Mouse (Mus musculus) cerebellum, postnatal 10 days (tissue): ENCODE results near the gene Frmd5.

Experiments
- DNase-seq, 2 experiments: peaks; one replicate each; pipeline ENCODE4 v3.0.0; 2021; ENCODE audit warnings: mixed read lengths in 2 of 2

Frmd5 gene

GRCm38 (mm10) chr2:121677649-121677986, 129.3 kb downstream of the Frmd5 start:
- DNase-seq, result no peak

- no peak for DNase-seq
These were observed 129.8 kb downstream of the Frmd5 start for GRCm38 (mm10) chr2:121676951-121677648.

GRCm38 (mm10) chr2:121675895-121676294, 131.0 kb downstream of the Frmd5 start:
- no peak for DNase-seq

DNA sequence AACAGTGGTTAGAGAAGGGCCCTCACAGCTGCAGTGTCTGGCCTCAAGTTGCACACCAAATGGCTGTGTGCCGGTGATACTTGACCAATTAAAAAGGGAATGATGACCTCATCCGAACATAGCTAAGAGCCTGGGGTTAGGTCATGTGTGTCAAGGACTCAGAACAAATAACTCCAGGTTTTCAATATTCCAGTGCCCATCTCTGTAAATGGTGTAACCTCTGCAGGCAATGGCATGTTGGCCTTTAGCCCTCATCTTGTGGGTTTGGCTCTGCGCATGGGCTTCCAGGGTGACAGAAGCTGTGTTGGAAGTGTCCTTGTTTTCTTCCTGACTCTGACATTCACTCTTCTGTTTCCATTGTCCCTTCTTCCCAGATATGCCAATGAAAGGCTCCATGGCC, 131.8 kb downstream of the Frmd5 start:
- DNase-seq, result no peak

DNA sequence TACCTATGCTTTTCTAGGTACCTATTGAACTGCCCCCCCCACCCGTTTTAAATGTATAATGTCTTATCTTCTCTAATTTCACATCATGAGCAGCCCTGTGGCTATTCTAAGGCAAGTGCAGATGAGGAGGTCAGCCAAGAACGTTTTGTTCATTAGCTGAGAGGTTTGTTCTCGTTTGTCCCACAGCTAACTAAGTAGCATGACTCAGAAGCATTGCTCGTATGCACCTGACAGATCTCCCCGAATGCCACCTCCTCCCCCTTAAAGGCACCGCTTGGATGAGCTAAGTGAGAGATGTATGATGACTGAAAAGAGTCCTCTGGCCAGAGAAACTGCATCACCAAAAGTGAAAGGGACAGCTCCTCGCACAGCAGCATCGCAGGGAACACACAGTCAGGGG, 132.7 kb downstream of the Frmd5 start:
- DNase-seq, result no peak

DNA sequence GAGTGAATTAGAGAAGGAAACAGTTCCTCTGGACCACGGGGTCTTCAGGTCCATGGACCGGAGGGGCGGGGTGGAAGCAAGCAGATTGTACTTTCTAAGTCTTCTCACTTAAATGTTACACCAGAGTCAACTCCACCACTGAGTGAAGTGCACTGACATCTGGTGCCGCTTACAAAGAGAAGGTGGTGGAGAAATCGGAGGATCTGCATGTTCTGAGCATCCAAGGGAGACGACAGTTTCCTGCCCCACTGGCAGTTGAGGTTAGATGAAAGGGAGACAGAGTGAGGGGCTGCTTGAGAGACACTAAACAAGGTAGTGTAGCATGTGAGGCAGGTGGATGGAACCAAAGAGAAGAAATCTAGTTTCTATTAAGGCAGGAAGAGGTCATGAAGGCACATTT, 137.0 kb downstream of the Frmd5 start:
- DNase-seq, result no peak

- peak; percentile 67 to 68 for DNase-seq
These were observed 138.6 kb downstream of the Frmd5 start for GRCm38 (mm10) chr2:121668256-121668655.

DNA sequence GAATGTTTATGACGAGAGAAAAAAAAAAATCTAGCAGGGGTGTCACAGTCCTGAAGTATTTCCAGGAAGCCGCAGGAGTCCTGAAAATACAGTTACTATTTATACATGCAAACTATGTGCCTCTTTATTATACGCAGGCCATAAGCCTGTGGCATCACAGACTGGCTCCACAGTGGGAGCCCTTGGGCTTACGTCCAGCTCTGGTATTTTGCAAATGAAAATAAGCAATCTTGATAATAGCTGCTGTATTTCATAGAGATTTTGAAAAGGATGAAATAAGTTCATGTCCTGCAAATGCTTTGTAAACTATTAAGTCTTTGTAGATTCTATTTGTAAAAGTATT, 145.8 kb downstream of the Frmd5 start:
- DNase-seq, result peak; percentile 80 to 86

GRCm38 (mm10) chr2:121660461-121661159, 146.3 kb downstream of the Frmd5 start:
- DNase-seq, result peak; percentile 41 to 48

DNA sequence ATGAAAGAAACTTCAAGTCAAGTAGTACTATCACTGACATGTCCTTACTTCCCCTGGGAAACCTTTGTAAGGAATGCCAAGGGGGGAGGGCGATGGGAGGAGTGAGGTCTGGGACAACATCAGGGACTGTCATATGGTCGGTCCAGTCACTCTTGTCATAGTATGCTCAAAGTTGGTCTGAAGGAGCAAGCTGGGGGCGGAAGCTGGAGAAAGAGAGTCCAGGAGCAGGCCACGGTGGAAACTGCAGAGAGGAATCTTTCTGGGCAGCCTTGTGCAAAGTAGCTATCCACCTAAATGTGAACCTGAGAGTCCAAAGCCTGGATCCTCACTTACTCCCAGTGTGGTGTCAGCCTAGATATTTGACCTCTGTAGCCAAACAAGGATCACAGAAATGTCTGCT, 147.5 kb downstream of the Frmd5 start:
- DNase-seq, result no peak

DNA sequence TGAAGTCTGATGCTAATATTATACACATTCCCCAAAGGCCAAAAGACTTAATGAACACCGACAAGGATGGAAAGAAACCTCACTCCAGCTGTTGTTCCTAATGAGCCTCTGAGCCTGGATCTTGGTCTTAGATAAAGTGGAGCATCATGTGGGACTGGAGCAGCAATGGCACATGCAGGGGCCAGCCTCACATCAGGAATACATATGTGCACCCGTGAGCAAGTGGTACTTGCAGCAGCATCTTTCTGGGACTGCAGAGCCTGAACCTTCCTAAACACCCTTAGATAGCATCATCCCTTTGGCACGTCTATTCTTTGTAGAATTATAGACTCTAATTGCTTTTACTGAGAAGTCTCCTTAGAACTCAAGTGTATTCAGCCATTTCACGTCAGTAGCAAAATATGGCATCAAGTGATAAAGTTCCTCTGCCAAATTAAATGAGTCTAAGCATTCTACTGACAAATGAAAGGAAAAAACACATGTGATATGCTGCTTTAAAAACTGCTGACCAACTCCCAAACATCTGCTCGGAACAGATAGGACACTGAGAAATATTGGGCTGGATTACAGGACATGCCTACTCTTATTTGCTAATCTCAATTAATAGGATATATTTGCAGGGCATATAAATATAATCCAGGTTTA, 148.6 kb downstream of the Frmd5 start:
- no peak for DNase-seq

GRCm38 (mm10) chr2:121655966-121656365, 150.9 kb downstream of the Frmd5 start:
- peak; percentile 67 to 71 for DNase-seq

GRCm38 (mm10) chr2:121655106-121655505, 151.8 kb downstream of the Frmd5 start:
- peak; percentile 64 to 67 for DNase-seq

DNA sequence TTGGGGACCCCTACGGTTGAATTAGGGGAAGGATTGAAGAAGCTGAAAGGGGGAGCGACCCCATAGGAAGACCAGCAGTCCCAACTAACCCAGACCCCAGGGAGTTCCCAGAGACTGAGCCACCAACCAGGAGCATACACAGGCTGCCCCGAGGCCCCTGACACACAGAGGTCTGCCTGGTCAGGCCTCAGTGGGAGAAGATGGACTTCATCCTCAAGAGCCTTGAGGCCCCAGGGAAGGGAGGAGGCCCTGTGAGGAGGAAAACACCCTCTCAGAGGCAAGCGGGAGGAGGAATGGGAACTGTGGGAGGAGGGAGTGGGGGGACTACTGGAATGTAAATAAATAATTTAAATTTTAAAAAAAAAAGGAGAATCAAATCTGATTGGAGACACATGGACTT, 160.4 kb downstream of the Frmd5 start:
- DNase-seq, result no peak

GRCm38 (mm10) chr2:121642934-121643333, 164.0 kb downstream of the Frmd5 start:
- DNase-seq, result no peak

DNA sequence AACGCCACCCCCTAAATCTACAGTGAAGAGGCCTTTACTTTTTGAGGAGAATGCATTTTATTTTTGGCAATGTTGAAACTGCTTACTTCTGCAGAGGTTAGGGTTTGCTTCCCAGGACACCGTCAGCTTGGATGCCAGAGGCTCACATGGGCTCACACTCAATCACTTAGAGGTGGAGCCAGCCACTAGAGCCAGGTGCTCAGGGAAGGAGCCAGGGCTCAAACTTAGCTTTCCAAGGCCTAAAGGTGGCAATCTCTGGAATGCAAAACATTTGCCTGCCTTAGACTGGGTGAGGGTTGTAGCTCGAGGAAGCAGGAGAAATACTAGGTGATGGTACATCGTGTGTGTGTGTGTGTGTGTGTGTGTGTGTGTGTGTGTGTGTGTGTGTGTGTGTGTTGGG, 174.8 kb downstream of the Frmd5 start:
- no peak for DNase-seq

- no peak for DNase-seq
These were observed 176.6 kb downstream of the Frmd5 start for GRCm38 (mm10) chr2:121630286-121630685.

- DNase-seq, result no peak
These were observed 178.6 kb downstream of the Frmd5 start for GRCm38 (mm10) chr2:121628290-121628689.

DNA sequence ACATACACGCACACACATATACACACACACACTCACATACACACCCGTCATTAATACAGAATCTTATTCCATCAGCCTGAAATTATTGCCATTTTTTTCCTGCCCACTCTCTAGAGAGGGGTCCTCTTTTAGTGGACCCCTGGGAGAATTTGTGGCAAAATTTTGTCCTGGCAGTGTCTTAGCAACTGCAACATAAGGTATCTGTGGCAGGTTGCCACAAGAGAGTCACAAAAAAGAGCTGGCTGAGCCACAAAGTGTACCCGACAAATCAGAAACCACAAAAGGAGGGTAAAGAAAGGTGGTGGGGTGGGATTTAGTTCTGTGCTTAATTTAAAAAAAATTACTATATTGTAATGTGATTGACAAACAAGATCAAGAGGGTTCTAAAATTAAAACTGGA, 181.0 kb downstream of the Frmd5 start:
- peak; percentile 36 to 52 for DNase-seq

GRCm38 (mm10) chr2:121621262-121622163, 185.4 kb downstream of the Frmd5 start:
- peak; percentile 44 to 50 for DNase-seq

GRCm38 (mm10) chr2:121620582-121621261, 186.2 kb downstream of the Frmd5 start:
- DNase-seq, result peak; percentile 24 to 43

DNA sequence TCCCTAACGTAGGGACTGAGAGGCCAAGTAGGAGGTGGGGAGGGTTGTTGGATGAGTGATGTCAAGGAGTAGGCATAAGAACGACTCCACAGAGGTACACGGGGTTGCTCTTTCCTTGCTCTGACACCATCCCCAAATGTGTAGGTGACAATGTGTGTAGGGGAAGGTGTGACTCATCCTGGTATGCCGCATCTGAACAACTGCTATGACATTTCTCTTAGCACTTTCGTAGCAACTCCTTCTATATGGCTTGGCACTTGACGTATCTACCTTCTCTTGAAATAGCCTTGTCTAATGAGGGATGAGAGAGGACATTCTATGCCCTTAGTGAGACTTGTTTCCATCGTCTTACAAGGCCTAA, 191.7 kb downstream of the Frmd5 start:
- no peak for DNase-seq
